25 mouse cellular contexts compared by ENCODE assay signal in the genomic region with DNA sequence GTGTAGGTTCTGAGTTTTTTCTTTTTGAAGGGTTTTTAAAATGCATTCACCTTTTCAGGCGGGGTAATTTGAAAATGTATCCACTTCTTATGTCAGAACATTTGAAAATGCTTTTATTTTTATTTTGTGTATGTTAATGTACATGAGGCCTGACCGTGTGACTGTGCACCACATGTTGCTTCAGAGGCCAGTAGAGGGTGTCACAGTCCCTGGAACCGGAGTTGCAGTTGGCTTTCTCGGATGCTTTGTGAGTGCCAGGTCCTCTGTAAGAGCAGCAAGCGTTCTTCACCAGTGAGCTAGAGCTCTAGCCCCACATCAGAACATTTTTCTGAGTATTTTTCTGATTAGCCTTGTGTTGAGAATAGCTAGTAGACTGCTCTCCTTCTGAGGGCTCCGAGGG.
A peak's percentile ranks its signal among the peaks of the same experiment; 100 is the strongest.
DNase-seq lines count a peak whose midpoint lies in the region; ATAC-seq and TF ChIP-seq lines count a peak whose summit lies in the region.
"Had no signal": no experiment of that assay in that cellular context is flagged by ENCODE, and none has a peak within 500 bp of the region (broad histone marks: within the 10 kb centered on the region; RNA-seq: fewer than 3 reads in every experiment).

No protein-coding gene starts in this region.

- no peak overlapping the region for H3K4me3 ChIP-seq in heart, embryonic 12.5 days
- no peak overlapping the region for H3K4me3 ChIP-seq in layer of hippocampus, adult 2 months
- H3K4me3 ChIP-seq in ES-Bruce4 (ENCODE audit: low read depth, low read length), result no peak overlapping the region
- no peak overlapping the region for H3K4me3 ChIP-seq in cortical plate, adult 2 months (ENCODE audit: insufficient read depth, low read length)
- H3K4me3 ChIP-seq: embryonic facial prominence, embryonic 12.5 days; erythroblast, embryonic 14.5 days; forebrain, embryonic 13.5 days; hindbrain, embryonic 15.5 days; limb, embryonic 13.5 days; liver, embryonic 15.5 days; neural tube, embryonic 15.5 days had no signal

- ATAC-seq in heart, embryonic 12.5 days (ENCODE audit: insufficient number of reproducible peaks, low FRiP score), result no peak
- ATAC-seq in megakaryocyte, adult 5-6 weeks (ENCODE audit: poor library complexity, severe bottlenecking), result no peak
- ATAC-seq: forebrain, embryonic 13.5 days had no signal

- DNase-seq in heart, adult 8-10 months (ENCODE audit: low spot score), result peak; percentile 26
- DNase-seq in layer of hippocampus, adult 2 months (ENCODE audit: low spot score in 2 of 2), result no peak
- DNase-seq in layer of hippocampus, adult 11-12 months (ENCODE audit: low spot score), result no peak
- DNase-seq: adrenal gland, postnatal 10 days; cerebellum, postnatal 14 days; gastrocnemius, postnatal 14 days; heart, adult 11 months; kidney, adult 8-10 months; kidney, postnatal 14 days; layer of hippocampus, postnatal 36 days; lung, postnatal 4 days; right cerebral cortex, adult 18-20 months; thymus, adult 2 months; thymus, postnatal 4 days had no signal

- no peak for TF ChIP-seq EP300 in ES-Bruce4 (IDR thresholded peaks at IDR 0.05; ENCODE audit: insufficient read depth, low read depth, low read length)

- H3K4me1 ChIP-seq in heart, embryonic 12.5 days (replicated peaks), result peaks cover 7% of the 10 kb centered on the region
- no peaks in the 10 kb centered on the region for H3K4me1 ChIP-seq in ES-Bruce4 (ENCODE audit: control insufficient read depth, insufficient read depth, low read length)
- peaks cover 1% of the 10 kb centered on the region; the same call in 1 of the 2 replicates for H3K4me1 ChIP-seq in cortical plate, adult 2 months (ENCODE audit: control insufficient read depth, insufficient read depth, low read length)
- H3K4me1 ChIP-seq: forebrain, embryonic 13.5 days; hindbrain, embryonic 15.5 days; liver, embryonic 15.5 days; neural tube, embryonic 15.5 days had no signal

- H3K9me3 ChIP-seq in heart, embryonic 12.5 days (replicated peaks), result no peaks in the 10 kb centered on the region
- no peaks in the 10 kb centered on the region for H3K9me3 ChIP-seq in ES-Bruce4 (replicated peaks; ENCODE audit: control insufficient read depth, insufficient read depth, low read length, poor library complexity, severe bottlenecking)
- H3K9me3 ChIP-seq: embryonic facial prominence, embryonic 12.5 days; forebrain, embryonic 13.5 days; hindbrain, embryonic 15.5 days; limb, embryonic 13.5 days; liver, embryonic 15.5 days; neural tube, embryonic 15.5 days had no signal

- no peak overlapping the region for H3K4me2 ChIP-seq in heart, embryonic 12.5 days
- H3K4me2 ChIP-seq: embryonic facial prominence, embryonic 12.5 days; forebrain, embryonic 13.5 days; hindbrain, embryonic 15.5 days; limb, embryonic 13.5 days; liver, embryonic 15.5 days; neural tube, embryonic 15.5 days had no signal

- 69% methylated on average over 6 of the region's 6 CpGs for whole genome bisulfite sequencing in heart, embryonic 12.5 days

- no peak overlapping the region for H3K9ac ChIP-seq in heart, embryonic 12.5 days
- H3K9ac ChIP-seq in ES-Bruce4 (ENCODE audit: low read depth, poor library complexity, severe bottlenecking), result no peak overlapping the region
- H3K9ac ChIP-seq: embryonic facial prominence, embryonic 12.5 days; forebrain, embryonic 13.5 days; hindbrain, embryonic 15.5 days; limb, embryonic 13.5 days; liver, embryonic 15.5 days; neural tube, embryonic 15.5 days had no signal

- no peaks in the 10 kb centered on the region for H3K27me3 ChIP-seq in heart, embryonic 12.5 days (replicated peaks)
- H3K27me3 ChIP-seq in ES-Bruce4 (ENCODE audit: control insufficient read depth, insufficient read depth, low read length, poor library complexity, severe bottlenecking), result no peaks in the 10 kb centered on the region
- H3K27me3 ChIP-seq: embryonic facial prominence, embryonic 12.5 days; forebrain, embryonic 13.5 days; hindbrain, embryonic 15.5 days; limb, embryonic 13.5 days; liver, embryonic 15.5 days; neural tube, embryonic 15.5 days had no signal

- H3K36me3 ChIP-seq in heart, embryonic 12.5 days, result peaks cover 21% of the 10 kb centered on the region
- no peaks in the 10 kb centered on the region for H3K36me3 ChIP-seq in ES-Bruce4 (ENCODE audit: control insufficient read depth, insufficient read depth, low read length, poor library complexity, severe bottlenecking)
- H3K36me3 ChIP-seq: embryonic facial prominence, embryonic 12.5 days; liver, embryonic 15.5 days had no signal

- no peak overlapping the region for H3K27ac ChIP-seq in heart, embryonic 12.5 days (ENCODE audit: poor library complexity, severe bottlenecking)
- H3K27ac ChIP-seq in layer of hippocampus, adult 2 months, result peak overlapping the region; percentile 87
- H3K27ac ChIP-seq in ES-Bruce4 (ENCODE audit: insufficient read depth, low read length), result no peak overlapping the region
- no peak overlapping the region for H3K27ac ChIP-seq in cortical plate, adult 2 months (ENCODE audit: insufficient read depth, low read length)
- H3K27ac ChIP-seq: embryonic facial prominence, embryonic 12.5 days; forebrain, embryonic 13.5 days; hindbrain, embryonic 15.5 days; limb, embryonic 13.5 days; liver, embryonic 15.5 days; neural tube, embryonic 15.5 days had no signal

- peak; percentile 57 for TF ChIP-seq CTCF in layer of hippocampus, adult 2 months (conservative IDR thresholded peaks at IDR 0.05)
- TF ChIP-seq CTCF in ES-Bruce4 (IDR thresholded peaks at IDR 0.05; ENCODE audit: low read depth, low read length), result peak; percentile 12
- peak; percentile 37; the same call in 1 of the 2 replicates for TF ChIP-seq CTCF in cortical plate, adult 2 months (IDR thresholded peaks at IDR 0.05; ENCODE audit: extremely low read depth, insufficient read depth, low read length)

- no peak for TF ChIP-seq POLR2A in ES-Bruce4 (IDR thresholded peaks at IDR 0.05; ENCODE audit: insufficient read depth, low read length)
- TF ChIP-seq POLR2A in cortical plate, adult 2 months (IDR thresholded peaks at IDR 0.05; ENCODE audit: extremely low read depth, insufficient read depth, low read length), result no peak
